Mouse (Mus musculus) heart, adult 2 months (tissue): Measurements from ENCODE around the gene Catspere2. TPM values are rescaled to one million over a fixed set of nuclear protein-coding genes. Genes with fewer than 3 reads are reported as not detected.

ENCODE experiments used
- DNase-seq, 2 experiments: peaks; one replicate each; pipeline ENCODE4 v3.0.0; 2021
- H3K27ac ChIP-seq: fragments of 200-600 bp; 2 replicates; pipeline ENCODE4 v1.8.1; 2022
- H3K27me3 ChIP-seq: fragments of 200-500 bp; 2 replicates; pipeline ENCODE4 v1.6.1; 2012; ENCODE audit warnings: mild to moderate bottlenecking, low read length, inconsistent platforms, mixed read lengths; ENCODE audit not compliant: control insufficient read depth, insufficient read depth
- H3K36me3 ChIP-seq: fragments of 200-500 bp; 2 replicates; pipeline ENCODE4 v1.6.1; 2012; ENCODE audit warnings: low read length, inconsistent platforms; ENCODE audit not compliant: control insufficient read depth, insufficient read depth
- H3K4me1 ChIP-seq: fragments of 200-500 bp; 2 replicates; pipeline ENCODE4 v1.6.1; 2011; ENCODE audit warnings: low read length; ENCODE audit not compliant: control insufficient read depth, insufficient read depth
- H3K4me3 ChIP-seq: fragments of 200-600 bp; 2 replicates; pipeline ENCODE4 v1.8.1; 2022
- H3K79me2 ChIP-seq: fragments of 200-500 bp; replicated peaks from 2 replicates; pipeline ENCODE4 v1.6.1; 2012; ENCODE audit warnings: mild to moderate bottlenecking, inconsistent platforms, low read length, moderate library complexity, mixed read lengths; ENCODE audit not compliant: control insufficient read depth, insufficient read depth
- H3K9ac ChIP-seq: fragments of 200-500 bp; 2 replicates; pipeline ENCODE4 v1.6.1; 2012; ENCODE audit warnings: low read depth, mild to moderate bottlenecking, control low read depth, inconsistent platforms, low read length, mixed read lengths
- CTCF ChIP-seq: fragments of 200-600 bp; IDR thresholded peaks from 2 replicates; pipeline ENCODE4 v1.8.1; 2022; ENCODE audit warnings: antibody characterized with exemption, mild to moderate bottlenecking, moderate library complexity
- EP300 ChIP-seq: fragments of 200-500 bp; IDR thresholded peaks from 2 replicates; pipeline ENCODE4 v1.6.1; 2011; ENCODE audit warnings: low read depth, low read length, control low read depth; ENCODE audit not compliant: insufficient read depth
- POLR2A ChIP-seq: fragments of 200-500 bp; IDR thresholded peaks from 2 replicates; pipeline ENCODE4 v1.6.1; 2011; ENCODE audit warnings: mild to moderate bottlenecking, low read depth, low read length, control low read depth; ENCODE audit not compliant: insufficient read depth
- WGBS: fragments of 180-500 bp; shearing (Covaris S2); methylation state at CpG from one replicate; pipeline ENCODE4 v1.1.7; 2018; 5-methylcytosine and 5-hydroxymethylcytosine counted together
- intact Hi-C: fragments of 180-260 bp; cut with DNase I; formaldehyde crosslinking; loops from one replicate; pipeline ENCODE4 v1.15.1; 2025
- polyA plus RNA-seq: library from polyadenylated mRNA; depleted of rRNA; stranded (reverse); fragments of >200 nt; gene quantifications from 2 replicates; pipeline ENCODE4 v1.2.3, GENCODE M21; 2012; rRNA removed
- total RNA-seq, 2 experiments: library from RNA; stranded (reverse); gene quantifications; 2 replicates each; pipeline ENCODE4 v1.2.3; 2021

The Catspere2 gene
- total and polyA plus RNA-seq, 3 experiments: 0.09 to 0.10 TPM; not detected in 1

DNA sequence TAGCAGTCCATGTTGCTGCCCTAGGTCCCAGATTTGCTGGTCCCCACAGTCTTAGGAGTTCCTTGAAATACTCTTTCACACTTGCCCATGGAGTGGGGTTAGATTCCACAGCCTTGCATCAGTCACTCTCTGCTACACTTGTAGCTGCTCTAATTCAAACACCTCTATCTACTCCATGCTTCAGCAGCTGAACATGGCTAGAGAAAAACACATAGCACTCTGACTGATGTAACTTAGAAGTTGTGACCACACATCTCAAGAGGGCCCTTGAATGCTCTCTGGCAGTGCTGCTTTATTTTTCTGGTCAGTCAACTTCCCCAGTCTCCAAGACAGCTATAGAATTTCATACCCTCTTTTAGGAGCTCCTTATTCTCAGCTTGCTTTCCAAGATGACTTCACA is 226.7 kb downstream of the Catspere2 start:
- no peak overlapping the region for H3K9ac ChIP-seq
- H3K36me3 ChIP-seq: peaks cover 4% of the 10 kb centered on the region; the same call in 1 of the 2 replicates
- no peak overlapping the region for H3K4me3 ChIP-seq
- H3K27me3 ChIP-seq: no peaks in the 10 kb centered on the region
- no peak for TF ChIP-seq CTCF
- TF ChIP-seq POLR2A: no peak
- no peak for TF ChIP-seq EP300
- H3K27ac ChIP-seq: no peak overlapping the region
- no peak for DNase-seq
- peaks cover 5% of the 10 kb centered on the region for H3K4me1 ChIP-seq
- intact Hi-C loops: loop anchor here (5.0 kb wide), 2 partner anchors 32 to 92 kb away; no protein-coding TSS in a partner anchor
- H3K79me2 ChIP-seq: 0 out of 2 replicates have a peak, but pooled peaks cover 1% of the 10 kb centered on the region

DNA sequence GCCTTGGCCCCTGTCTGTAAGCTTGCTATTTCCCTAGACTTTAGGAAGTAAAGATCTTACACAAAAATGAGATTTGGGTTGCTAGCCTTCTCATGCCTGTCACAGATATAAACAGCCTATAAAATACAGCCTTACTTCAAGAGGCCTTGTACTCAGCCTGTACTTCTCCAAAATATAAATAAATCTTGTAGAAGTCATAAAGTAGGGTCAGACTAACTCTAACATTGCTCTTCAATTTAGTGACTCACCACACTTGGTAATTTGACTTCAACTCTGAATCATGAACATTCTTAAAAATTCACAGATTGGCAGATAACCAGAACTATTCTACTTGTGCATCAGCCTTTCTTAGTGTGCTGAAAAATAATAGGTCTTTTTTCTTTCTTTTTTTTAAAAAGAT is 233.9 kb downstream of the Catspere2 start:
- no peak overlapping the region for H3K27ac ChIP-seq
- H3K36me3 ChIP-seq: peaks cover 14% of the 10 kb centered on the region
- no peaks in the 10 kb centered on the region for H3K79me2 ChIP-seq
- no peak overlapping the region for H3K9ac ChIP-seq
- peaks cover 6% of the 10 kb centered on the region for H3K4me1 ChIP-seq
- no peaks in the 10 kb centered on the region for H3K27me3 ChIP-seq
- intact Hi-C loops: no loop called here
- H3K4me3 ChIP-seq: no peak overlapping the region
- DNase-seq: no peak
- TF ChIP-seq CTCF (no peak), POLR2A (no peak), EP300 (no peak)

DNA sequence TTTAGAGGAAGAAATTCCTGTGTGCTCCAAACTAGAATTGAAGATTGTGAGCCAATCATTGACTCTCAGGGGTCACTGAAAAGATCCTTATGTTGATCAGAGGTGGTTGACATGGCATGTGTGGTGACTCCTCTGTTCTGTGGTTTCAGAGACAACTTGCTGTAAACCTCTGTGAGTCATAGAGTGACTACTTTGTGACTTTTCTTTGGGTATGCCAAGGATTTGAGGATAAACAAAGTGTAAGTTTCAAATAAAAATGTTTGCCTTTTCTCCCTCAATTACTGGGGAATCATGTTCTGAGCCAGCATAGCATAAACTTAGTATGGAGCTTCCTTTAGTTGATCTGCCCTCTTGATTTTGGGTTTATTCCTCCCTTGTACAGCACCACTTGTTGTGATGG is 235.1 kb downstream of the Catspere2 start:
- Histone ChIP-seq H3K27ac (peak overlapping the region; percentile 87), H3K4me3 (no peak overlapping the region), H3K9ac (no peak overlapping the region), H3K27me3 (no peaks in the 10 kb centered on the region), H3K36me3 (peaks cover 14% of the 10 kb centered on the region), H3K4me1 (peaks cover 6% of the 10 kb centered on the region), H3K79me2 (no peaks in the 10 kb centered on the region)
- TF ChIP-seq EP300 (no peak), POLR2A (no peak), CTCF (no peak)
- intact Hi-C loops: no loop called here
- DNase-seq: no peak

DNA sequence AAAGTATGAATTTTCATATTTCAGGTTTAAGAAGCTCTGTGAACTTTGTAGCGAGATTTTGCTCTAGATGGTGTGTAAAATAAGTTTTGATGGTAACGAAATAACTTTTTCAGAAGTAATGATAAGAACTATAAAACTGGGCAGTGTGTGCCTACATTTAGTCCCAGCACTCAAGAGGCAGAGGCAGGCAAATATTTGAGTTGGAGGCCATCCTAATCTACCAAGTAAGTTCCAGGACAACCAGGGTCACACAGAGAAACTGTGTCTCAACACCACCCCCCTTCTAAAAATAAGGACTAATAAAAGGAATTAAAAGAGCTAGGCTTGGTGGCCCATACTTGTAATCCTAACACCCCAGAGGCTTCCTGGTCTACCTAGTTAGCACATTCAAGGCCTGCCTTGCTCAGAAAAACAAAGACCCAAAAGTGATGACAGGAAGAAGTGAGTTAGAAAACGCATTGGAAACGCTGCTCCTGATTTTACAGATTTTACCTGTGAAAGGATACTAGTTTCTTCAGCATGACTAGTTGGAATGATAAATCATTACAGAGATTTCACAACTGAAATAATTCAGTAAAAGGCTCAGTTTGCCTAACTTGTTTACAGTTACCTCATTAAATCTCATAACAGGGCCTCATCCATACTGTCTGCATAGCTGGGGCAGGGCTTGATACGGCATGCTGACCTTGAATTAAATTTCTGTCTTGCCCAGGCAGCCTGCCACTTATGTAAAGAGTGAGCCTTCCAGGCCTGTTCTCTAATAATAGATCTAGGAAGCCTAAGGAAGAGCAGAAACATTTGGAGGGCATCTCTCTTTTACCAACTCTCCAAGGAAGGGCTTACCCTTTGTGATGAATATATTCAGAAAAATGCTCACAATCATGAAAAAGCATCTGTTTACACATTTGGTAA is 236.2 kb downstream of the Catspere2 start:
- peak in 1 of 2 experiments; percentile 41 for DNase-seq
- Histone ChIP-seq H3K27ac (peak overlapping the region; percentile 87), H3K79me2 (peaks cover 2% of the 10 kb centered on the region; the same call in 1 of the 2 replicates), H3K9ac (no peak overlapping the region), H3K4me3 (no peak overlapping the region), H3K27me3 (no peaks in the 10 kb centered on the region), H3K4me1 (peaks cover 6% of the 10 kb centered on the region), H3K36me3 (peaks cover 14% of the 10 kb centered on the region)
- 47% methylated on average over 5 of the region's 5 CpGs for WGBS
- intact Hi-C loops: no loop called here
- no peak for TF ChIP-seq EP300
- no peak for TF ChIP-seq POLR2A
- no peak for TF ChIP-seq CTCF

Other genes with a start within 250 kb of the Catspere2 start
- 1 to 10 TPM; 6.6 to 7.8 TPM for gene Adss, start 186.9 kb upstream of the Catspere2 start, total RNA-seq
- 4.3 and 6.6 TPM in 2 replicates for gene Adss, start 186.9 kb upstream of the Catspere2 start, polyA plus RNA-seq
- 10 to 100 TPM; 16.3 to 18.1 TPM for gene Desi2, start 204.0 kb downstream of the Catspere2 start, total RNA-seq
- gene Desi2, start 204.0 kb downstream of the Catspere2 start, polyA plus RNA-seq: 7.2 and 13.2 TPM in 2 replicates